Mouse (Mus musculus) brain, adult 2 months (tissue): ENCODE results near the gene Dusp23.
A peak's percentile ranks its signal among the peaks of the same experiment; 100 is the strongest.

Experiments
- DNase-seq: peaks from one replicate; pipeline ENCODE4 v3.0.0; 2011; ENCODE audit warnings: low read depth, low spot score

Dusp23 gene

GRCm38 (mm10) chr1:172623599-172623998, 9.2 kb downstream of the Dusp23 start:
- no peak for DNase-seq

- DNase-seq: peak; percentile 70
Observed at GRCm38 (mm10) chr1:172619235-172619634, 13.5 kb downstream of the Dusp23 start.

GRCm38 (mm10) chr1:172618141-172618540, 14.6 kb downstream of the Dusp23 start:
- DNase-seq: no peak

GRCm38 (mm10) chr1:172617365-172618076, 15.2 kb downstream of the Dusp23 start:
- no peak for DNase-seq

GRCm38 (mm10) chr1:172616537-172617300, 16.0 kb downstream of the Dusp23 start:
- peak; percentile 57 for DNase-seq

GRCm38 (mm10) chr1:172615412-172615811, 17.4 kb downstream of the Dusp23 start:
- no peak for DNase-seq

- no peak for DNase-seq
Observed at GRCm38 (mm10) chr1:172614654-172615053, 18.1 kb downstream of the Dusp23 start.

GRCm38 (mm10) chr1:172612745-172613144, 20.0 kb downstream of the Dusp23 start:
- DNase-seq: peak; percentile 32

- no peak for DNase-seq
Observed at GRCm38 (mm10) chr1:172611304-172611703, 21.5 kb downstream of the Dusp23 start.

GRCm38 (mm10) chr1:172602326-172602725, 30.4 kb downstream of the Dusp23 start, which contains the start of gene Fcrl6:
TSS of gene Fcrl6 (minus strand) at chr1:172602551.
- no peak for DNase-seq

GRCm38 (mm10) chr1:172594495-172594894, 38.3 kb downstream of the Dusp23 start:
- peak; percentile 42 for DNase-seq

GRCm38 (mm10) chr1:172593956-172594355, 38.8 kb downstream of the Dusp23 start:
- no peak for DNase-seq

- no peak for DNase-seq
Observed at GRCm38 (mm10) chr1:172593321-172593720, 39.4 kb downstream of the Dusp23 start.

GRCm38 (mm10) chr1:172590385-172590784, 42.4 kb downstream of the Dusp23 start, which contains the start of gene Slamf8:
TSS of gene Slamf8 (minus strand) at chr1:172590568.
- peak; percentile 55 for DNase-seq

- no peak for DNase-seq
Observed at GRCm38 (mm10) chr1:172585612-172586567, 46.9 kb downstream of the Dusp23 start.

GRCm38 (mm10) chr1:172585026-172585425, 47.7 kb downstream of the Dusp23 start:
- DNase-seq: no peak

- DNase-seq: no peak
Observed at GRCm38 (mm10) chr1:172584271-172584670, 48.5 kb downstream of the Dusp23 start.

- DNase-seq: no peak
Observed at GRCm38 (mm10) chr1:172582436-172582835, 50.3 kb downstream of the Dusp23 start.
